Mouse (Mus musculus) olfactory bulb, adult 2 months (tissue): ENCODE results near the gene Cep89. TPM values are rescaled to one million over a fixed set of nuclear protein-coding genes. Genes with fewer than 3 reads are reported as not detected.
A peak's percentile ranks its signal among the peaks of the same experiment; 100 is the strongest.

ENCODE experiments used
- H3K27ac ChIP-seq: fragments of 200-500 bp; 2 replicates; pipeline ENCODE4 v1.5.1; 2012; ENCODE audit warnings: low read depth, low read length; ENCODE audit not compliant: insufficient read depth
- H3K4me1 ChIP-seq: fragments of 200-500 bp; 2 replicates; pipeline ENCODE4 v1.6.1; 2012; ENCODE audit warnings: low read length; ENCODE audit not compliant: control insufficient read depth, insufficient read depth
- H3K4me3 ChIP-seq: fragments of 200-500 bp; 2 replicates; pipeline ENCODE4 v1.5.1; 2012; ENCODE audit warnings: mild to moderate bottlenecking, low read depth, low read length, moderate library complexity; ENCODE audit not compliant: insufficient read depth
- CTCF ChIP-seq: fragments of 200-500 bp; IDR thresholded peaks from 2 replicates; pipeline ENCODE4 v1.5.1; 2012; ENCODE audit warnings: low read depth, mild to moderate bottlenecking, low read length, moderate library complexity; ENCODE audit not compliant: insufficient read depth
- POLR2A ChIP-seq: fragments of 200-500 bp; IDR thresholded peaks from 2 replicates; pipeline ENCODE4 v1.6.1; 2012; ENCODE audit warnings: mild to moderate bottlenecking, low read depth, low read length, moderate library complexity; ENCODE audit not compliant: insufficient read depth
- WGBS: fragments of 180-500 bp; shearing (Covaris S2); methylation state at CpG from one replicate; pipeline ENCODE4 v1.1.7; 2018; 5-methylcytosine and 5-hydroxymethylcytosine counted together
- polyA plus RNA-seq: library from polyadenylated mRNA; stranded (reverse); fragments of >200 nt; gene quantifications from 2 replicates; pipeline ENCODE4 v1.2.4, GENCODE M21; 2012; ENCODE audit warnings: low replicate concordance; ENCODE audit not compliant: missing spikeins, insufficient read depth, insufficient read length

The Cep89 gene
- polyA plus RNA-seq, 1 experiment: not detected

GRCm38 (mm10) chr7:35380351-35380750, 16.5 kb upstream of the Cep89 start:
- TF ChIP-seq CTCF: no peak
- no peak for TF ChIP-seq POLR2A
- Histone ChIP-seq H3K4me3 (no peak overlapping the region), H3K27ac (no peak overlapping the region), H3K4me1 (0 out of 2 replicates have a peak, but pooled peaks cover 3% of the 10 kb centered on the region)
- WGBS: 75% methylated on average over 8 of the region's 8 CpGs

DNA sequence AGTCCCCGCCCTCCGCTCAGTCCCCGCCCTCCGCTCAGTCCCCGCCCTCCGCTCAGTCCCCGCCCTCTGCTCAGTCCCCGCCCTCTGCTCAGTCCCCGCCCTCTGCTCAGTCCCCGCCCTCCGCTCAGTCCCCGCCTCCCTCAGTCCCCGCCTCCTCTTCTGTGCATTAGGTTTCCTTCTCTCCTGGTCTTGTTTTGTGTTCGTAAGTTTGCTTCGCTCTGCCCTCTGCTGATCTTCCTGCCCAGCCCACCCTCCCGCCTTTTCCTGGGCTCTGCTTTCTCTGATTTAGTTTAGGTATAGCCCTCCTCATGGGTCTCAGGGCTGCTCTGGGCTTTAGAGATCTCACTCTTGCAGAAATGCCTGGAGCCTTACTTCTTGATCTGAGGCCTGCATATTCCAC, 15.0 kb upstream of the Cep89 start:
- Histone ChIP-seq H3K4me3 (no peak overlapping the region), H3K27ac (no peak overlapping the region), H3K4me1 (0 out of 2 replicates have a peak, but pooled peaks cover 2% of the 10 kb centered on the region)
- TF ChIP-seq CTCF (no peak), POLR2A (no peak)
- 65% methylated on average over 15 of the region's 16 CpGs for WGBS

DNA sequence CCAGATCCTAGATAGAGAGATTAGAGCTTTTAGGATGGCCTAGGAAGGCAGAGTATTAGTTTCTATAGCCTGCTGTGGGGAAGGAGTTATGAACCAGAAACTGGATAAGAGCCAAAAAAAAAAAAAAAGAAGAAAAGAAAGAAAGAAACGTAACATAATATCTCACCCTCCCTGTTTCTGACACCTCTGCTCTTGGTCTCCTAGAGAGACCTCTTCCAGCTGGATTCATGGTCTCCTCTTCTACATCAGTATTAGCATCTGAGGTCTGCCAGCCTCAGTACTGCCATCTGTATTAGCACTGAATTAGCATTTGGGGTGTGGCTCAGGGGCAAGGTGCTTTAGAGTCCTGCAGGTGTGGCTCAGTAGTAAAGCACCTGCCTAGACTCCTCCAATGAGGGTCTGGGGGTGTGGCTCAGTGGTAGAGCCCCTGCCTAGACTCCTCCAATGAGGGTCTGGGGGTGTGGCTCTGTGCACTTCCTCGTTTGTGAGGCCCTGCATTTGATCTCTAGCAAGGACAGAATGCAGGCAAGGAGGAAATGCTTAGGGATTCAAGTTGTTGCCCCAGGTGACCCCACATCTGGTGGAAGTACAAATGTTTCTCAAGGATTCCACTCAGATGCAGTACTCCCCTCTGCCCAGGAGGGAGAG, 14.0 kb upstream of the Cep89 start:
- Histone ChIP-seq H3K4me1 (no peaks in the 10 kb centered on the region), H3K4me3 (no peak overlapping the region), H3K27ac (no peak overlapping the region)
- no peak for TF ChIP-seq POLR2A
- TF ChIP-seq CTCF: no peak
- 63% methylated on average over 2 of the region's 2 CpGs for WGBS

DNA sequence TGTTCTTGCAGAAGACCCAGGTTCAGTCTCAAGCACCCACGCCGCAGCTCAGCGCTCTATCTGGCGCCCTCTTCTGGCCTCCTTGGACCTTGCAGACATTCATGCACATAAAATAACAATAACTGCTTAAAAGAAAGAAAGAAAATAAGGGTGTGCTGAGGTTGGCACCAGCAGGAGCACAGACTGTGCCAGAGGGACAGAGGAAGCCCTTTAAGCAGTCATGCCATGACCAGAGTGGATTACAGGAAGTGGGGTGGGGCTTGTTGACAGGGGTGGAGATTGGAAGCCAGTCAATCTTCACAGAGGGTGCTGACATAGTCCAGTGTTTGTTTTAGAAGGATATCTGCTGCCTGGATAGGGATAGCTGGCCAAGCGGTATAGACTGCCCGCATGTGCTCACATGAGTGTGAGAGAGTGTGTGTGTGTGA, 10.3 kb upstream of the Cep89 start:
- H3K4me3 ChIP-seq: no peak overlapping the region
- 65% methylated on average over 6 of the region's 6 CpGs for WGBS
- no peaks in the 10 kb centered on the region for H3K4me1 ChIP-seq
- H3K27ac ChIP-seq: no peak overlapping the region
- TF ChIP-seq CTCF: no peak
- no peak for TF ChIP-seq POLR2A

DNA sequence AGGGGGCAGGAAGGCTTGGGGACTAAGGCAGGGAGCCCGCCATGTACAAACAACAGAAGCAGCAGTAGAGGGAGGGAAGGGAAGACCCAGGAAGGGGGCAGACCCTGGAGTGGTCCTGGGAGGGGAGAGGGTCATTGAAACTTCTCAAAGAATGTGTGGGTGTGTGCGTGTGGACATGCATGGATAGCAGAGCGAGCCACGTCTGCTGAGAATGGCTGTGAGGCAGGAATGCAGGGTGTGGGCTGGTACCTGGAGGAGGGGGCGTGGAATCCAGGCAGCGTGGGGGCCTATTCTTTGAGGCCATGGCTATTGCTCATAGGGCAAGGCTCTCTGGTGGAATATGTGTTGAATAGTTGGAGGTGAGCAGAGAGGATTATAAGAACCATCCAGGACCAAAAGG, 8.1 kb upstream of the Cep89 start:
- 87% methylated on average over 6 of the region's 6 CpGs for WGBS
- Histone ChIP-seq H3K4me1 (no peaks in the 10 kb centered on the region), H3K27ac (no peak overlapping the region), H3K4me3 (no peak overlapping the region)
- no peak for TF ChIP-seq CTCF
- TF ChIP-seq POLR2A: no peak

DNA sequence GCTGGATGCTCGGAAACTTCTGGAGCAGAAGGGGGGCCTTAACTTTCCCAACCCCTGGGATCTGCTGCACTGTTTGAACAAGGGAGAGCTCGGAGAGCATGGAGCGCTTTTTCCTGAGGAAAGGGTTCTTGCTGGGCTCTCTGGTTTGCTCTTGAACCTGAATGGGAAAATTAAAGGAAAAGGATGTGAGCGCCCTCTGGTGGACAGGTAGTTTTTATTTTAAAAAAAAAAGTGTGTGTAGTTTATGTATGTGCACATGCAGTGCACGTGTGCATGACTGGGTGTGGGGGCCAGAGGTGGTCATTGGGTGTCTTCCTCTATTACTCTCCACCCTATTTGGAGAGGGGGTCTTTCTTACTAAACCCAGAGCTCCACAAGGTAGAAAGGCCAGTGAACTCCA, 3.9 kb upstream of the Cep89 start:
- Histone ChIP-seq H3K4me3 (no peak overlapping the region), H3K4me1 (peaks cover 8% of the 10 kb centered on the region), H3K27ac (no peak overlapping the region)
- WGBS: 58% methylated on average over 5 of the region's 5 CpGs
- TF ChIP-seq POLR2A: no peak
- peak; percentile 17; the same call in 1 of the 2 replicates for TF ChIP-seq CTCF

GRCm38 (mm10) chr7:35395734-35396456, 940 bp upstream of the Cep89 start:
- H3K4me1 ChIP-seq: peaks cover 9% of the 10 kb centered on the region
- H3K4me3 ChIP-seq: peak overlapping the region; percentile 65
- 12% methylated on average over 17 of the region's 17 CpGs for WGBS
- TF ChIP-seq CTCF: no peak
- no peak overlapping the region for H3K27ac ChIP-seq

- 95% methylated on average over 4 of the region's 4 CpGs for WGBS
- H3K4me3 ChIP-seq: no peak overlapping the region
- H3K27ac ChIP-seq: no peak overlapping the region
- TF ChIP-seq POLR2A (no peak), CTCF (no peak)
- peaks cover 9% of the 10 kb centered on the region for H3K4me1 ChIP-seq
These were observed 4.3 kb downstream of the Cep89 start for GRCm38 (mm10) chr7:35401169-35401568.

- no peak overlapping the region for H3K4me3 ChIP-seq
- WGBS: 87% methylated on average over 5 of the region's 5 CpGs
- TF ChIP-seq CTCF: no peak
- no peak for TF ChIP-seq POLR2A
- H3K4me1 ChIP-seq: no peaks in the 10 kb centered on the region
- no peak overlapping the region for H3K27ac ChIP-seq
These were observed 18.4 kb downstream of the Cep89 start for GRCm38 (mm10) chr7:35415226-35415625.
